Mouse (Mus musculus): ENCODE data around the gene Zfp870. TPM values are rescaled to one million over a fixed set of nuclear protein-coding genes. Genes with fewer than 3 reads are reported as not detected.

Zfp870 gene
- polyA plus RNA-seq, 1 experiment from 2014 or later: 4.9 TPM

DNA sequence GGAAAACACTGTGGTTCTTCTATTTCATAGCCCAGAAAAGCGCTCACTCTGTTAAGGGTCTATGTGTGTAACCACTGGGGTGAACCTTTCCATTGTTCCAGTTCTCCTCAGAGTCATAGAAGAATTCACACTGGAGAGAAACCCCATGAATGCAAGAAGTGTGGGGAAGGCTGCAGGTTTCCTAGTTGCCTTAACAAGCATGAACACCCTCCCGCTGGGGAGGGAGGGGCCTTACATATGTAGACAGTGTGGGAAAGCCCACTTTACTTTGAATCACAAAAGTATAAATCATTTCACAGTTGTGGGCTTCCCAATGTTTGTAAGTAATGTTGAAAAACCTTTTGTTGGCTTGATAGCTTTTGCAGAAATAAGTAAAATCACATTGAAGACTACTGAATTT is 50.1 kb downstream of the Zfp870 start:
- Histone ChIP-seq H3K27ac (ENCODE audit: low read length) (no peak overlapping the region), H3K9me3 (ENCODE audit: low read length) (no peaks in the 10 kb centered on the region), H3K9ac (replicated peaks; ENCODE audit: low read depth) (no peak overlapping the region), H3K4me3 (ENCODE audit: low read depth, low read length) (no peak overlapping the region), H3K27me3 (replicated peaks; ENCODE audit: insufficient read depth, low read length) (no peaks in the 10 kb centered on the region), H3K36me3 (ENCODE audit: insufficient read depth, low read length) (no peaks in the 10 kb centered on the region), H3K4me2 (replicated peaks; ENCODE audit: low read depth, low read length) (no peak overlapping the region), H3K4me1 (ENCODE audit: insufficient read depth, low read depth, low read length) (no peaks in the 10 kb centered on the region)
- DNase-seq (ENCODE audit: low spot score) (no peak), ATAC-seq (no peak)
- 70% methylated on average over 2 of the region's 2 CpGs for WGBS
- no peak for TF ChIP-seq CTCF (IDR thresholded peaks at IDR 0.05)
- TF ChIP-seq EP300 (IDR thresholded peaks at IDR 0.05): no peak

DNA sequence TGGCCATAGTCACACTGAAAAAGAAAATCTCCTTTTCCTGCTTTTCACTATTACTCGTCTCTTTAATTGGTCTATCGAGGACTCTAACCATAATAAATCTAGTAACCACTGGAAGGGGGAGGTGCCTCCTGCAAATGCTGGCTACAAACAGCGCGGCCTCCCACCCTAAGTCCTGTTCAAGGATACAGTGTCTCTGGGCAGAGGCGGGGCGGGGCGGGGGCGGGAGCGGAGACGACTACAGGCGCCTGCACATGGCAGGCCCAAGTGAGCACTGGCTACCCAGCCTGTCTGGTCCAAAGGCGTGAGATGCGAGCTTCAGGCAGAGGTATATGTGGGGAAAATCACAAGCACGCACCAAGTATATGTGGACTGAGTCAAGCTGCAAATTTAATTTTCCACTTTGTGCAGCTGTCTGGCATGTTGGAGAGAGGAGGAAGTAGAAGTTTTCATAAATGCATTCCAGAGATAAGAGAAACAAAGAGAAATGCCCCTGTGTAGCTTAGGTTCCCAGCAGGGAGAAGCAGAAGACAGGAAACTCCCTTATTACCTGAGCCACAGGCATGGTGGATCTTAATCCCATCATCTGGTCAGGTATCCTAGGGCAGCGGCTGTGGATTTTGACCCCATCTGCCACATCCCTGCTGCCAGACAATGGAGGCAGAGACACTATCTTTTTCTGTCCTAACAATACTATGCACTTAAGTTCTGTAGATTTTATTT is 52.2 kb downstream of the Zfp870 start:
- Histone ChIP-seq H3K4me2 (replicated peaks; ENCODE audit: low read depth, low read length) (no peak overlapping the region; the same call in 1 of the 2 replicates), H3K4me3 (ENCODE audit: low read depth, low read length) (no peak overlapping the region), H3K9me3 (ENCODE audit: low read length) (no peaks in the 10 kb centered on the region), H3K27ac (ENCODE audit: low read length) (no peak overlapping the region), H3K36me3 (ENCODE audit: insufficient read depth, low read length) (no peaks in the 10 kb centered on the region), H3K27me3 (replicated peaks; ENCODE audit: insufficient read depth, low read length) (no peaks in the 10 kb centered on the region), H3K9ac (replicated peaks; ENCODE audit: low read depth) (no peak overlapping the region), H3K4me1 (ENCODE audit: insufficient read depth, low read depth, low read length) (no peaks in the 10 kb centered on the region)
- ATAC-seq (no peak), DNase-seq (ENCODE audit: low spot score) (peak; percentile 9)
- 26% methylated on average over 15 of the region's 15 CpGs for WGBS
- TF ChIP-seq CTCF (IDR thresholded peaks at IDR 0.05): no peak
- TF ChIP-seq EP300 (IDR thresholded peaks at IDR 0.05): no peak

DNA sequence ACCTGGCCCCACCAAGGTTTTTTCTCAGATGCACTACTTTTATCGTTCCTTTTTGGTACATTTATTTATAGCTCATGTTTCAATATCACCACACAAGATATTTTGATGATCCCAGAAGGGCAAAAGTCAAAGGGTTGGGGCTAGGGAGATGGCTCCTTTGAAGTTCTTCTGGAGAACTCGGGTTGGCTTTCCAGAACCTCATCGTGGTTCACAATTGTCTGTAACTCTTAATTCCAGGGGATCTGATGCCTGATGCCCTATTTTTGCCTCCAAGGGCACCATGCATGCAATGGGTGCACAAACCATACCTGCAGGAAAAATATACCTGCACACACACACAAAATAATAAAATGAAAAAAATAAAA is 61.0 kb downstream of the Zfp870 start:
- H3K27ac ChIP-seq (ENCODE audit: low read length): no peak overlapping the region

DNA sequence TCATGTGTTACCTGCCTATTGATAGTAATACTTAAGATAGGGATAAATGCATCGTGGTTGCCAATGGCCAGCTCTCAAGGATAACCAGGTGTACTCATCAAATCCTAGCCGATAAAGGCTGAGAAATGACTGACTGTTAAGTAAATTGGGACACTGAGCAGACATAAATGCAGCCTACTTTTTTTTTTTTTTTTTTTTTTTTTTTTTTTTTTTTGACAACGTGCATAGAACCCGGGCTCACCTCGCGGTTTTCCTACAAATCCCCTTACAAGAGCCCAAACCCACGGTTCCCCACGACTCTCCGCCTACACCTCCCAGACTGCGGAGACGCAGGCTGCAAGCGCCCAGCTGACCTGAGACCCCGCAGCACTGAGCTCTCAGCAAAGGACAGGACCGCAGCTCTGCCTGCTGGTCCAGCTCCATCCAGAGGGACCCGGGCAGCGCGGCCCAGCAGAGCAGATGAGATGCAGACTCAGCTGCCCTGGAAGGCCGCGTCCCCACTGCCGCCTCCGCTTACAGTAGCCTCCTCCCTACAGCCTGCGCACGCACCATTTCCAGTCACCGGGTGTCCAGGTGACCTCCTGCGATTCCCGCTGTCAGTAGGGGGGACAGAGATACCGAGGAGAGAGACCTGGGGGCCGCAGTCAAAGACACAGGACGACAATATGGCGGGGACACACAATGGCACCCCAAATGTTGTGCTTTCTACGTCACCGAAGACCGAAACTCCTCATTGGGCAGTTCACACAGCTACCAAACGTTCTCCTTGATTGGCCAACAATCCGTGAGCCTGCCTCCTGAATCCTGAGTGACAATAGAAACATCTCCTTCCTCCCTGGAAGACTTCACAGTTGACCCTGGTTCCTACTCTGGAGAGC is 61.7 kb downstream of the Zfp870 start, which contains the start of gene Zfp799:
Gene Zfp799 (minus strand): TSS at position 722 of the 878 bp plus-strand sequence.
- Histone ChIP-seq H3K36me3 (ENCODE audit: insufficient read depth, low read length) (no peaks in the 10 kb centered on the region), H3K9me3 (ENCODE audit: low read length) (no peaks in the 10 kb centered on the region), H3K9ac (replicated peaks; ENCODE audit: low read depth) (peak within 1 kb of the TSS; percentile 64), H3K4me1 (ENCODE audit: insufficient read depth, low read depth, low read length) (no peaks in the 10 kb centered on the region), H3K27ac (ENCODE audit: low read length) (0 out of 2 replicates have a peak within 1 kb of the TSS, but pooled peaks have one; percentile 2), H3K27me3 (replicated peaks; ENCODE audit: insufficient read depth, low read length) (no peaks in the 10 kb centered on the region), H3K4me2 (replicated peaks; ENCODE audit: low read depth, low read length) (peak within 1 kb of the TSS; percentile 73), H3K4me3 (ENCODE audit: low read depth, low read length) (peak within 1 kb of the TSS; percentile 60)
- no peak for TF ChIP-seq EP300 (IDR thresholded peaks at IDR 0.05)
- ATAC-seq (peak; percentile 100), DNase-seq (ENCODE audit: low spot score) (peak; percentile 95)
- 1% methylated on average over 35 of the region's 35 CpGs for WGBS

More for the DNA sequence above, 61.0 kb downstream of the Zfp870 start:
- H3K4me3 ChIP-seq (ENCODE audit: low read depth, low read length): peak overlapping the region; percentile 60; the same call in 1 of the 2 replicates
- H3K4me2 ChIP-seq (replicated peaks; ENCODE audit: low read depth, low read length): peak overlapping the region; percentile 73
- TF ChIP-seq EP300 (IDR thresholded peaks at IDR 0.05) (no peak), CTCF (IDR thresholded peaks at IDR 0.05) (no peak)
- DNase-seq (ENCODE audit: low spot score): no peak
- H3K27me3 ChIP-seq (replicated peaks; ENCODE audit: insufficient read depth, low read length): no peaks in the 10 kb centered on the region
- H3K36me3 ChIP-seq (ENCODE audit: insufficient read depth, low read length): no peaks in the 10 kb centered on the region
- H3K9ac ChIP-seq (replicated peaks; ENCODE audit: low read depth): no peak overlapping the region
- H3K9me3 ChIP-seq (ENCODE audit: low read length): no peaks in the 10 kb centered on the region
- WGBS: 31% methylated on average over 3 of the region's 3 CpGs
- no peak for ATAC-seq
- no peaks in the 10 kb centered on the region for H3K4me1 ChIP-seq (ENCODE audit: insufficient read depth, low read depth, low read length)

Other genes with a start within 250 kb of the Zfp870 start
- not detected in 2 replicates for gene Cyp4f40, start 232.7 kb downstream of the Zfp870 start, polyA plus RNA-seq (2015; fragmentation: Nextera tagmentation; extraction: Ambion mirVana)
- gene Cyp4f15, start 206.0 kb downstream of the Zfp870 start, polyA plus RNA-seq (2015; fragmentation: Nextera tagmentation; extraction: Ambion mirVana): 0.33 and 0.39 TPM in 2 replicates
- gene Zfp871, start 103.4 kb downstream of the Zfp870 start, polyA plus RNA-seq (2015; fragmentation: Nextera tagmentation; extraction: Ambion mirVana): 18.9 and 21.5 TPM in 2 replicates
- 0.29 and 0.45 TPM in 2 replicates for gene Zfp811, start 81.7 kb downstream of the Zfp870 start, polyA plus RNA-seq (2015; fragmentation: Nextera tagmentation; extraction: Ambion mirVana)
- 4.6 and 5.6 TPM in 2 replicates for gene Zfp799, start 61.4 kb downstream of the Zfp870 start, polyA plus RNA-seq (2015; fragmentation: Nextera tagmentation; extraction: Ambion mirVana)
- gene Cyp4f14, start 25.7 kb upstream of the Zfp870 start, polyA plus RNA-seq (2015; fragmentation: Nextera tagmentation; extraction: Ambion mirVana): not detected in 2 replicates
- gene Cyp4f13, start 55.8 kb upstream of the Zfp870 start, polyA plus RNA-seq (2015; fragmentation: Nextera tagmentation; extraction: Ambion mirVana): 20.8 and 22.0 TPM in 2 replicates
- 7.6 and 7.8 TPM in 2 replicates for gene Zfp472, start 74.2 kb upstream of the Zfp870 start, polyA plus RNA-seq (2015; fragmentation: Nextera tagmentation; extraction: Ambion mirVana)
- 7.3 and 8.4 TPM in 2 replicates for gene Zfp952, start 101.5 kb upstream of the Zfp870 start, polyA plus RNA-seq (2015; fragmentation: Nextera tagmentation; extraction: Ambion mirVana)
- gene Zfp763, start 141.8 kb upstream of the Zfp870 start, polyA plus RNA-seq (2015; fragmentation: Nextera tagmentation; extraction: Ambion mirVana): 6.9 and 7.6 TPM in 2 replicates
- not detected in 2 replicates for gene 4921501E09Rik, start 176.4 kb upstream of the Zfp870 start, polyA plus RNA-seq (2015; fragmentation: Nextera tagmentation; extraction: Ambion mirVana)
- 6.8 and 7.6 TPM in 2 replicates for gene Zfp563, start 197.7 kb upstream of the Zfp870 start, polyA plus RNA-seq (2015; fragmentation: Nextera tagmentation; extraction: Ambion mirVana)
- not detected in 2 replicates for gene Morc2b, start 248.0 kb upstream of the Zfp870 start, polyA plus RNA-seq (2015; fragmentation: Nextera tagmentation; extraction: Ambion mirVana)